Mouse (Mus musculus) E14TG2a.4 (cell line): ENCODE measurements around the gene Tyk2.

ENCODE experiments used
- CTCF ChIP-seq: conservative IDR thresholded peaks from 2 replicates; pipeline ENCODE4 v1.5.1; 2014; ENCODE audit warnings: low read length
- NANOG ChIP-seq: IDR thresholded peaks from 2 replicates; pipeline ENCODE4 v1.6.1; 2014; ENCODE audit warnings: borderline replicate concordance, low read length, mixed read lengths

GRCm38 (mm10) chr9:21165041-21165951, 34.3 kb upstream of the Tyk2 start, which contains the start of gene Pde4a:
- TF ChIP-seq CTCF, result no peak
- no peak for TF ChIP-seq NANOG
